8 mouse cellular contexts compared by ENCODE assay signal in the genomic region with DNA sequence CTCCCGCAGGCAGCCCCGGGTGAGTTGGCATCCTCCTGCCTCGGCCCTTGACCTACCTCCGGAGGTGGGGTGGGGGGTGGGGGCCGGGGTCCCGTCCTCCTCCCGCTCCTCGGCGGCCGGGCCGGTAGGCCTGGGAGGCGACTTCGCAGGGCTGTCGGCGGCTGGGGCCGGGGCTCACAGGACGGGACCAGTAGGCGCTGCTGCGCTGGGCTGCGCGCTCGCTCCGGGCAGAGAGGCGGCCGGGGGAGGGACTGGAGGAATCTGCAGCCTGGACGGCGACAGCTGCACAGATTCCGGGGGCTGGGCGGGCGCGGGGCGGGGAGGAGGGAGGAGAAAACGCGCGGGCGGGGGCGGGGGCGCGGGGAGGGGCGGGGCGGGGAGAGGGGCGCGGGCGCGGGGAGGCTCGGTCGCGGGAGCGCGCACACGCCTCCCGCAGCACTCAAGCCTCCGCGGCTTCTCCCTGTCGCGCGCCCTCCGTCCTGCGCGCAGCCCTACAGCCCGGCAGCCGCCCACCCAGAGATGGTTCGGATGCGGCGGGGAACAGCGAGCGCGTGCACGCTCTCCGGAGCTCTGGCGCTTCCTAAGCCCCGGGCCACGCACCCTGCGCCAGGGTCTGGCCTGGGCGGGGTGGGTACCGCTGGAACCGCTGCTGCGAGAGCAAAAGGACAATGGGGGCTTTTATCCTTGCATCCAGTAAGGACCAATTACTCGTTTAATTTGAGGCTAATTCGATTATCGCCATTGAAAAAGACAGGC. TPM values are rescaled to one million over a fixed set of nuclear protein-coding genes. Genes with fewer than 3 reads are reported as not detected.
A peak's percentile ranks its signal among the peaks of the same experiment; 100 is the strongest.
DNase-seq lines count a peak whose midpoint lies in the region; ATAC-seq and TF ChIP-seq lines count a peak whose summit lies in the region.

A gene (minus strand): TSS at position 284 of the 756 bp plus-strand sequence.

- no peaks in the 10 kb centered on the region for H3K36me3 ChIP-seq in embryonic facial prominence, embryonic 14.5 days (ENCODE audit: control insufficient read depth, insufficient read depth, low read length)
- peaks cover 24% of the 10 kb centered on the region for H3K36me3 ChIP-seq in heart, adult 2 months (ENCODE audit: control insufficient read depth, insufficient read depth, low read length)
- H3K36me3 ChIP-seq in kidney, adult 2 months (ENCODE audit: control insufficient read depth, insufficient read depth, low read length) = no peaks in the 10 kb centered on the region
- no peaks in the 10 kb centered on the region for H3K36me3 ChIP-seq in limb, embryonic 10.5 days
- no peaks in the 10 kb centered on the region for H3K36me3 ChIP-seq in midbrain, embryonic 11.5 days (ENCODE audit: control insufficient read depth, insufficient read depth, low read length)

- peak; percentile 30 to 35 for DNase-seq in spleen, adult 18-20 months
- DNase-seq in spleen, adult 12 weeks (ENCODE audit: low spot score) = no peak
- DNase-seq in embryonic facial prominence, embryonic 14.5 days (ENCODE audit: low spot score) = peak; percentile 95
- peak; percentile 93 for DNase-seq in heart, adult 2 months
- peak; percentile 94 for DNase-seq in kidney, adult 2 months
- peak; percentile 91 for DNase-seq in limb, embryonic 10.5 days (ENCODE audit: low spot score)
- peak; percentile 98 for DNase-seq in midbrain, embryonic 11.5 days (ENCODE audit: low spot score, missing footprints)
- peak; percentile 80 for DNase-seq in skeletal muscle tissue, adult 2 months (ENCODE audit: low read depth, low spot score)

- H3K9me3 ChIP-seq in embryonic facial prominence, embryonic 14.5 days (ENCODE audit: control insufficient read depth, low read length) = no peaks in the 10 kb centered on the region
- H3K9me3 ChIP-seq in limb, embryonic 10.5 days (replicated peaks) = no peaks in the 10 kb centered on the region
- no peaks in the 10 kb centered on the region for H3K9me3 ChIP-seq in midbrain, embryonic 11.5 days (ENCODE audit: control insufficient read depth, low read length)

- no peak; the same call in 1 of the 2 replicates for TF ChIP-seq CTCF in heart, adult 2 months (IDR thresholded peaks at IDR 0.05)
- no peak for TF ChIP-seq CTCF in kidney, adult 2 months (conservative IDR thresholded peaks at IDR 0.05; ENCODE audit: insufficient read depth, insufficient read length, low read depth, low read length)

- H3K9ac ChIP-seq in embryonic facial prominence, embryonic 14.5 days (ENCODE audit: low read depth, low read length) = peak within 1 kb of the TSS; percentile 94
- peak within 1 kb of the TSS; percentile 99 for H3K9ac ChIP-seq in heart, adult 2 months (ENCODE audit: low read depth, low read length)
- peak within 1 kb of the TSS; percentile 82 for H3K9ac ChIP-seq in midbrain, embryonic 11.5 days (ENCODE audit: low read length)

- peak; percentile 87 for TF ChIP-seq POLR2A in heart, adult 2 months (IDR thresholded peaks at IDR 0.05; ENCODE audit: insufficient read depth, low read depth, low read length)
- peak; percentile 80 for TF ChIP-seq POLR2A in kidney, adult 2 months (IDR thresholded peaks at IDR 0.05; ENCODE audit: low read depth, low read length)

- WGBS in embryonic facial prominence, embryonic 14.5 days = 0% methylated on average over 19 of the region's 81 CpGs
- WGBS in heart, adult 2 months = under 1% methylated on average over 53 of the region's 81 CpGs
- WGBS in kidney, adult 2 months = under 1% methylated on average over 51 of the region's 81 CpGs
- WGBS in limb, embryonic 10.5 days = under 1% methylated on average over 60 of the region's 81 CpGs
- under 1% methylated on average over 51 of the region's 81 CpGs for WGBS in midbrain, embryonic 11.5 days

- intact Hi-C loops in heart, adult 2 months (cut with DNase I) = loop anchor here (1.0 to 10.0 kb wide), 6 partner anchors 11 to 387 kb away; no protein-coding TSS in a partner anchor

- peaks cover 18% of the 10 kb centered on the region for H3K79me2 ChIP-seq in heart, adult 2 months (replicated peaks; ENCODE audit: control insufficient read depth, insufficient read depth, low read length)

- H3K4me3 ChIP-seq in embryonic facial prominence, embryonic 14.5 days (ENCODE audit: low read depth, low read length) = peak within 1 kb of the TSS; percentile 88
- H3K4me3 ChIP-seq in heart, adult 2 months = peak within 1 kb of the TSS; percentile 93
- peak within 1 kb of the TSS; percentile 99 for H3K4me3 ChIP-seq in kidney, adult 2 months (ENCODE audit: insufficient read depth, low read depth, low read length)
- H3K4me3 ChIP-seq in limb, embryonic 10.5 days = peak within 1 kb of the TSS; percentile 82
- peak within 1 kb of the TSS; percentile 88 for H3K4me3 ChIP-seq in midbrain, embryonic 11.5 days (ENCODE audit: low read depth, low read length)

- peak within 1 kb of the TSS; percentile 95 for H3K27ac ChIP-seq in embryonic facial prominence, embryonic 14.5 days (replicated peaks; ENCODE audit: low read depth, low read length)
- peak within 1 kb of the TSS; percentile 99 for H3K27ac ChIP-seq in heart, adult 2 months
- H3K27ac ChIP-seq in kidney, adult 2 months (ENCODE audit: insufficient read depth, low read depth, low read length) = peak within 1 kb of the TSS; percentile 95
- peak within 1 kb of the TSS; percentile 93 for H3K27ac ChIP-seq in limb, embryonic 10.5 days
- H3K27ac ChIP-seq in midbrain, embryonic 11.5 days (ENCODE audit: low read depth, low read length) = peak within 1 kb of the TSS; percentile 74

- H3K4me2 ChIP-seq in embryonic facial prominence, embryonic 14.5 days (ENCODE audit: low read depth, low read length) = peak within 1 kb of the TSS; percentile 78
- H3K4me2 ChIP-seq in midbrain, embryonic 11.5 days = peak within 1 kb of the TSS; percentile 79

- no peaks in the 10 kb centered on the region; the same call in 1 of the 2 replicates for H3K27me3 ChIP-seq in embryonic facial prominence, embryonic 14.5 days (replicated peaks; ENCODE audit: control insufficient read depth, insufficient read depth, low read length)
- H3K27me3 ChIP-seq in heart, adult 2 months (ENCODE audit: control insufficient read depth, insufficient read depth, low read length) = no peaks in the 10 kb centered on the region; the same call in 1 of the 2 replicates
- H3K27me3 ChIP-seq in kidney, adult 2 months (replicated peaks; ENCODE audit: control insufficient read depth, insufficient read depth, low read length) = no peaks in the 10 kb centered on the region
- H3K27me3 ChIP-seq in limb, embryonic 10.5 days (ENCODE audit: low read depth, poor library complexity, severe bottlenecking) = 0 out of 2 replicates have a peak, but pooled peaks cover 4% of the 10 kb centered on the region
- no peaks in the 10 kb centered on the region for H3K27me3 ChIP-seq in midbrain, embryonic 11.5 days (ENCODE audit: control insufficient read depth, insufficient read depth, low read length)

- H3K4me1 ChIP-seq in embryonic facial prominence, embryonic 14.5 days (ENCODE audit: control insufficient read depth, insufficient read depth, low read length) = peaks cover 15% of the 10 kb centered on the region
- peaks cover 5% of the 10 kb centered on the region for H3K4me1 ChIP-seq in heart, adult 2 months (ENCODE audit: control insufficient read depth, insufficient read depth, low read length)
- peaks cover 12% of the 10 kb centered on the region; the same call in 1 of the 2 replicates for H3K4me1 ChIP-seq in kidney, adult 2 months (ENCODE audit: control insufficient read depth, insufficient read depth, low read length)
- peaks cover 11% of the 10 kb centered on the region for H3K4me1 ChIP-seq in limb, embryonic 10.5 days
- peaks cover 6% of the 10 kb centered on the region; the same call in 1 of the 2 replicates for H3K4me1 ChIP-seq in midbrain, embryonic 11.5 days (ENCODE audit: control insufficient read depth, insufficient read depth, low read length)

- TF ChIP-seq EP300 in heart, adult 2 months (IDR thresholded peaks at IDR 0.05; ENCODE audit: insufficient read depth, low read depth, low read length) = 0 out of 2 replicates have a peak, but pooled peaks have one; percentile 27

- ATAC-seq in embryonic facial prominence, embryonic 14.5 days (ENCODE audit: low read depth) = peak; percentile 97
- peak; percentile 97 for ATAC-seq in midbrain, embryonic 11.5 days (ENCODE audit: low FRiP score)

RNA-seq across cellular contexts. Expression of the gene that starts here (rescaled TPM):
- 136 and 139 TPM in 2 replicates for polyA plus RNA-seq in embryonic facial prominence, embryonic 14.5 days (2014; fragmentation: Nextera tagmentation; extraction: Ambion mirVana)
- 100 to 1,000 TPM; 509 to 570 TPM for total RNA-seq in heart, adult 2 months (2021)
- polyA plus RNA-seq in heart, adult 2 months (2012; rRNA removed) = 169 and 246 TPM in 2 replicates
- 118 and 140 TPM in 2 replicates for polyA plus RNA-seq in kidney, adult 2 months (2012; rRNA removed)
- polyA plus RNA-seq in limb, embryonic 10.5 days (2016; fragmentation: Nextera tagmentation; extraction: Ambion mirVana) = 55.9 and 64.1 TPM in 2 replicates
- polyA plus RNA-seq in midbrain, embryonic 11.5 days (2014; fragmentation: Nextera tagmentation; extraction: Ambion mirVana) = 85.8 and 86.2 TPM in 2 replicates
